Mouse (Mus musculus) cerebellum, adult 18-20 months (tissue): Measurements from ENCODE around the gene Cyld.

Experiments
- DNase-seq, 2 experiments: peaks; one replicate each; pipeline ENCODE4 v3.0.0; 2021

Cyld gene

DNA sequence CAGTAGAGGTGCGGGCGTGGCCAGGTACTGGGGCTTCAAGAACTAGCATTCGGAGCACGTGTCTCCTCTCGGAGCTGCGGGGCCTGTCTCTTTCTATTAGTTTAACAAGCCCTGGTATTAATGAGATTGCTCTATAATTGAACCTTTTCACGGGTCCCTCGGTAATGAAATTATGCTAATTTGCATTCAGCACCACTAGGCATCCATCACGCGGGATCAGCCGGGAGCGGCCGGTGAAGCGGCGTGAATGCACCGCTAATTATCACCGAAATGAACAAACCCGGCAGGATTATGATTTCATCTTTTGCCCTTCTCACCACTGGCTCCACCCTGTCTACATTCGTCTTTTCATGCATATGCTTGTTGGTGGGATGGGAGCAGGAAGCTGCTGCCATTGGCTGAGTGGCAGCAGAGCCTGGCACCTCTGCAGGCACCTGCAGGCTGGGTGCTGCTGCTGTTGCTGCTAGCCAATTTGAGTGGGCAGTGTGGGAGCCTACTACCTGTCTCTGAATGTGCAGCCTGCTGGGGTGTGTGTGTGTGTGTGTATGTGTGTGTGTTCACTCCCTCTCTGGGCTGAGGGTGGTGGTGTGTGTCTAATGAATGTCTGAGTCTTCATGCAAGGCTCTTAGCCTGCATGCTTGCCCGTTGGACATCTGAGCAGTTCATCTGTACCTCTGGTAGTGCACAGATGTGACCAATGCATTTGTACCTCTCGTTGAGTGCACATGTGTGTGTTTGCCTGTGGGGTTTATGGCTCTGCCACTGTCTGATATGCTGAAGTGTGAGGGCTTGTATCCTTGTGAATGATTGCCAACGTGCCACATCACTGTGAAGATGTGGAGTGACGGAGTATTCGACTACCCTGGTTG, 97.2 kb downstream of the Cyld start:
- no peak for DNase-seq

DNA sequence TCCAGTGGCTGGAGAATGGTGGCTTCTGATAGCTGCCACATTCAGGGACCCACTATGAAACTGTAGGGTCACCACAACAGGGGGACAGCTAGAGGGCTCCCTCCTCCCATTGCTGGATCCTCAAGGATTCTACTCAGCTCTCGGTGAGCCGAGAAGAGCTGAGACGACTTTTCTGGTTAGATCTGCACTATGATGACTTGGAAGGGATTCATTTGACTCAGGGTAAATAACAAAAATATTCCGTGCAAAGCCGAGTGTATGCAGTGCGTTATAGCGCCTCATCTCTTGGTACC, 97.7 kb downstream of the Cyld start:
- no peak for DNase-seq

GRCm38 (mm10) chr8:88795896-88796295, 99.1 kb downstream of the Cyld start:
- no peak for DNase-seq

- no peak for DNase-seq
These were observed 99.8 kb downstream of the Cyld start for GRCm38 (mm10) chr8:88796651-88797050.
